Mouse (Mus musculus): ENCODE measurements around the gene Sox13. TPM values are rescaled to one million over a fixed set of nuclear protein-coding genes. Genes with fewer than 3 reads are reported as not detected.

Sox13 gene
- 10 to 100 TPM; 22.3 to 23.9 TPM for total RNA-seq (2021)
- long read RNA-seq, experiment 1, partial matches to known transcripts = 4 of 7 reads
- long read RNA-seq, experiment 1, other reads (novel, unspliced or antisense) = 3 of 7 reads
- long read RNA-seq, experiment 2, partial matches to known transcripts = 0 of 2 reads
- long read RNA-seq, experiment 2, other reads (novel, unspliced or antisense) = 0 of 2 reads

GRCm38 (mm10) chr1:133423543-133424480, at the start of gene Sox13:
TSS of gene Sox13 (minus strand) at chr1:133424377.
- intact Hi-C loops (cut with DNase I) = loop anchor here (2.0 kb wide), 2 partner anchors 39 to 69 kb away; no protein-coding TSS in a partner anchor
- peak; percentile 75 to 79 for DNase-seq

- intact Hi-C loops (cut with DNase I) = no loop called here
- no peak for DNase-seq
These were observed 47.4 kb upstream of the Sox13 start for GRCm38 (mm10) chr1:133471556-133471955.

GRCm38 (mm10) chr1:133471086-133471485, 46.9 kb upstream of the Sox13 start:
- intact Hi-C loops (cut with DNase I) = no loop called here
- DNase-seq = peak; percentile 58 to 65

DNA sequence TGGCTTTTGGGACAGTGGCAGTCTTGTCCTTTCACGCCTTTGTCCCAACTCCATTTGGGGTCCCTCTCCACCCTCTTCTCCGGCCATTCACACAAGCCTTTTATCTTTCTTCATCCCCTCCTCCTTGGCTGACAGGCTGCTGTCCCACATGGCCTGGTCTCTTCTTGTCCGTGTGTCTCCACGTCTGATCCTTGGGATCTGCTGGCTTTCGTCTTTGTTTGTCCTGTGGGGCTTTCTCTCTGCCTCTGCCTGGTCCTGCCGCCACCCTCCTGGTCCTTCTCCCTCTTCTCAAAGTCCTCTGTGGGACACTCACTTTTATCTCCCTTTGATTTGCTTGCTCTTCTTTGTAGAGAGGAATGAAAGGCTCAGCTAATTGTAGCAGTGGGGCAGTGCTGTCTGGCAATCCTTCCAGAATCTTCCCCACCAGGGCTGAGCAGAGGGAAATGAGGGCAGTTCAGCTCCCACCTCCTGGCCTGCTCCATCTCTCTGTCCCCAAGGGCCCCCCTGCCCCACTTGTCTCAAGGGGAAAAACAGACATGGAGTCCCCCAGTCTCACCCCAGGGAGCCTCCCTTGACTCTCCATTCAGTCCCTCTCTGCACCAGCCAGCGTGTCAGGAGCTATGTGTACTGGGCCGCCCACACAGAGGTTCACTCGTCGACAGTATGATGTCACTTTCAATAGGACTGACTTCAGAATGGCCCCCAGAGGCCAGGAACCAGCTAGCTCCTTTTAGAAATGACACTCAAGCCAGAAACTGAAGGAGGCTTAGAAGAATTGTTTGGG, 46.3 kb upstream of the Sox13 start:
- intact Hi-C loops (cut with DNase I) = no loop called here
- DNase-seq = peak; percentile 53 to 59

GRCm38 (mm10) chr1:133469213-133469612, 45.0 kb upstream of the Sox13 start:
- intact Hi-C loops (cut with DNase I) = no loop called here
- no peak for DNase-seq

DNA sequence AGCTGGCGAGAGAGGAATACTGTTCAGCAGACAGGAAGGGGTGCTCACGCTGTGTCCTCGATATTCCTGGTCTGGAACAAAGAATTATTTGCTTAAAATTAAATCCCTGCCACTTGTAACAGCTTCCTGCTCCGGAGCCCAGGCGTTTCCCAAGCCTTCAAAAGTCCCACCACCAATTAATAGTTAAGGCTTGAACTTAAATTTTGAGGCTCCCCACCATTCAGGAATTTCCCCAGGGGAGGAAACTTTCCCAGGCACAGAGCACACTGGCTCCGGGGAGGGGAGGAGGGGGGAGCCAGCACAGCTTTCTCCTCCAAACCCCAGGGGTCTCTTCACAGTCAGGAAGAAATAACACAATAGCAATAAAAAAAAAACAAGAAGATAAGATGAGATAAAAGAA, 44.6 kb upstream of the Sox13 start:
- intact Hi-C loops (cut with DNase I) = no loop called here
- peak in 1 of 2 experiments; percentile 13 for DNase-seq

DNA sequence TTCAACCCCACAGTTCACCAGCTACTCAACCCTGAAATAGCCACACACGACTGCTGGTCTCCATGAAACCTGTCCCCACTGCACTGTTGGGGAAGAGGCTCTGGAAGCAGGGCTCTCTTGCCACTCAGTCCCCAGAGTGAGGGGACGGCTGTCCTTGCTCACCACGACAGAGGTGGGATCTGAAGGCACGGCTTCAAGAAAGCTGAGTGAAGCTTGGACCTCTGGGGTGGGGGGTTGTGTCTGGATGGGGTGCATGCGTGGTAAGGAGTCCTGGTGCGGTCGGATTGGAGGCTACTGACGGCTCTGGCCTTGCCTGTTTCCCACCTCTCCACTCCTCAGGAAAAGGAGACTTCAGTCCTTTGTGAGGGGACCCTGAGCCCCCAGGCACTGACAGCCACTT, 43.7 kb upstream of the Sox13 start:
- no peak for DNase-seq
- intact Hi-C loops (cut with DNase I) = no loop called here

DNA sequence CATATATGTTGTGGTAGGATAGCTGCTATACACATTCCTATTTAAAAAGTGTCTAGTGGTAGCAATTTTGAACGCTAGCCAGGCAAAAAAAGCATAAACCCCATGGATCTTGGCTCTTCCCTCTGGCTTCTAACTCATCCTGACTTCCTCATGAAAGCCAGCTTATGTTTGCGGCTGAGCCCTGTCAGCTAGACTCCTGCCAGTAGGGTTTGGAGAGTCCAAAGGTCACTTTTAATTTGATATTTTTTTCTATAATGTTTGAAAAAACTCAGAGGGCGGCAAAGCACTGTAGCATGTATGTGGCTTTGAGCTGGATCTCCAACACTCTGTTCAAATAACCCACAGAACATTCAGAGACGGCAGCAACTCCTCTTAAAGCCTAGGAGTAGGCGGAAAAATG, 39.0 kb upstream of the Sox13 start:
- intact Hi-C loops (cut with DNase I) = no loop called here

GRCm38 (mm10) chr1:133460996-133461395, 36.8 kb upstream of the Sox13 start:
- intact Hi-C loops (cut with DNase I) = no loop called here

More for the DNA sequence above, 39.0 kb upstream of the Sox13 start:
- no peak for DNase-seq

DNA sequence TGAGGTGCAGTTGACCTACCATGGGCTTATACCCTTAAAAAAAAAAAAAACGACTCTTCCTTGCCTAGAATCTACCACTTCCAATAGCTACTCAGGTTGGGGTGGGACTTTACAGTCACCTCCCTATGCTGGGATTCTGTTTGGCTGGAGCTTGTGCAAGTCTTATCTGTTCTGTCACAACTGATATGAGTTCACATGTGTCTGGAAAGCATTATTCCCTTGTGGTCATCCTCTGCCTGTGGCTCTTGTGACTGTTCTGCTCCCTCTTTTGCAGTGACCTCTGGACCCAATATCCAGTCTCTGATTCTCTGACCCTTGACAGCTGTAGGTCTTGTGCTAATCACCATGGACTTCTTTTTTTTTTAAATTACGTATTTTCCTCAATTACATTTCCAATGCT, 31.9 kb upstream of the Sox13 start:
- intact Hi-C loops (cut with DNase I) = no loop called here
- no peak for DNase-seq

More at GRCm38 (mm10) chr1:133460996-133461395, 36.8 kb upstream of the Sox13 start:
- no peak for DNase-seq

GRCm38 (mm10) chr1:133452564-133453165, 28.5 kb upstream of the Sox13 start:
- intact Hi-C loops (cut with DNase I) = no loop called here
- no peak for DNase-seq

DNA sequence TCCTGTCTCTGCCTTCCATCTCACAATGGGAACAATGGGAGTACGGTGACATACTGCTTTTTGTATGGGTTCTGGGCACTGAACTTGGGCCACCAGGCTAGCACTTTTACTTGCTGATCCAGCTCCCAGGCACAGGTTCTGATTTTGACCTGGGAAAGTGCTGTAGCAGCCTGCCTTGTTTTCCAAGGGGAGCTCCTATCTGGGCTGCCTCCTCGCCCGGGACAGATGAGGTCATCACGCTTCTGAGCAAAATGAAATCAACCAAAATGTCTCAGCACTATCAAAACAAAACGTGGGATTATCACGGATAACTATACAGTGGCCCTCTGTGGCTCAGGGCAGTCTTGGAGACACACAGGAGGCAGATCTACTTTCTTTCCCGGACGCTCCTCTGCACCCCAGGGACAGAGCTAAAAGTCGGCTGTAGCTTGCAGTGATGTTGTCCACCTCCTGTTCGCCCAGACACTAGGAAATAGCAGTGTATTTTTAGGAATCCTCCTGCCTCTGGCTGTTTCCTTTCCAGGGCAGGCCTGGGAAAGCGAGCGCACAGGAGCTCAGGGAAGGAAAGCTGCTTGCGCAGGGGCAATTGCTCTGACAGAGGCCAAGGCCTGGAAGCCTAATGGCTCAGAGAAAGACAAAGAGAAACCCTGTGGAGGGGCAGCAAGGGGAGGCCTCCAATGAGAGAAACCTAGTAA, 27.8 kb upstream of the Sox13 start:
- DNase-seq = peak; percentile 40
- intact Hi-C loops (cut with DNase I) = no loop called here

GRCm38 (mm10) chr1:133451025-133451424, 26.8 kb upstream of the Sox13 start:
- intact Hi-C loops (cut with DNase I) = no loop called here
- DNase-seq = no peak

- DNase-seq = peak; percentile 61 to 67
- intact Hi-C loops (cut with DNase I) = loop anchor here (2.0 kb wide), 1 partner anchor 44 kb away; no protein-coding TSS in a partner anchor
These were observed 24.3 kb upstream of the Sox13 start for GRCm38 (mm10) chr1:133448351-133448931.

- intact Hi-C loops (cut with DNase I) = no loop called here
- no peak for DNase-seq
These were observed 22.1 kb upstream of the Sox13 start for GRCm38 (mm10) chr1:133446291-133446690.

GRCm38 (mm10) chr1:133444315-133444714, 20.1 kb upstream of the Sox13 start:
- intact Hi-C loops (cut with DNase I) = no loop called here
- DNase-seq = peak in 1 of 2 experiments; percentile 13

DNA sequence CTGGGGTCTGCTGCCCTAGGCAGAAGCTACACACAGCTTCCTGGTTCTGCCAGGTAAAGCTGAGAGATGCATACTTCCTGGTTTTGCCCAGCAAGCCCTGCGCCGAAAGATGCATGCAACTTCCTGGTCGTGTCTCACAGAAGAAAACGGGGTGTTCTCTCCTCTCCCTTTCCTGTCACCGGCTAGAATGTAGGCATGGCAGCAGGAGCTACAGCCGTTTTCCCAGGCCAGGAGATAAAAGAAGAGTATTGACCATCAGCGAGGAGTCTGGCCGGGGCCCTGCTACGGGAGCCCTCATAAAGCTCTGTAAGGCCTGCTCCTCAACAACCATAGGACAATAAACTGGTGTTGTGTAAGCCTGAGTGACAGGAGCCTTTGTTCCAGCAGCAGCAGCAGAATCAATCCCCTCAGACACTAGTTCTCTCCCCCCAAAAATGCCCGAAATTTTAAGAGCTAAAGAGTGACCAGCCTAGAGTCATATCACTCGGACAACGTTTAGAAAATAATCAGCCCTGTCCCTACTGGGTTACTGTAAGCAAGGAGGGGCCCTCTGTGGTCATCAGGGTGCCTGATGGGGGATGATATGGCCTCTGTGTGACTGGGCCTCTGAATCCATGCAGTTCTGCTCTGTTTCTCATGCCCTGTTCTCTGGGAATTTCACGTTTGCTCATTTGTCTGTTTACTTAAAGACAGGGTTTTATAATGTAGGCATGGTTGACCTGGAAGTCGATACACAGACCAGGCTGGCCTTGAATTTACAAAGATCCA, 13.9 kb upstream of the Sox13 start:
- DNase-seq = no peak
- intact Hi-C loops (cut with DNase I) = no loop called here

GRCm38 (mm10) chr1:133434756-133435112, 10.6 kb upstream of the Sox13 start:
- intact Hi-C loops (cut with DNase I) = no loop called here

More at GRCm38 (mm10) chr1:133434756-133435112, 10.6 kb upstream of the Sox13 start:
- no peak for DNase-seq
